24 mouse cellular contexts compared by ENCODE assay signal in the genomic region with DNA sequence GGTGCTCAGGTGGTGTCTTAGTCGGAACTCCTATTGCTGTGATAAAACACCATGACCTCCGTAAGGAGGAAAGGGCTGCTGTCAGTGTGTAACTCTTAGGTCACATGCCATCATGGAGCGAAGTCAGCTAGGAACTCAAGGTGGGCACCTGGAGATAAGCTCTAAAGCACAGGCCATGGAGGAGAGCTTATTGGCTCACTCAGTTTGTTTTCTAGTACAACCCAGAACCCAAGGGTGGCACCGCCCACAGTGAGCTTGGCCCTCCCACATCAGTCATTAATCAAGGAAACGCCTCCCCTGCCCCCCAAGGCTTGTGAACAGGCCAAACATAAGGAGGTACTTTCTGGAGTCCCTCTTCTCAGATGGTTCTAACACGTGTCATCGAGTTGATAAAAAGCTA. TPM values are rescaled to one million over a fixed set of nuclear protein-coding genes. Genes with fewer than 3 reads are reported as not detected.
DNase-seq lines count a peak whose midpoint lies in the region; ATAC-seq lines count a peak whose summit lies in the region.
"Had no signal": no experiment of that assay in that cellular context is flagged by ENCODE, and none has a peak within 500 bp of the region (broad histone marks: within the 10 kb centered on the region; RNA-seq: fewer than 3 reads in every experiment).

No protein-coding gene starts in this region.

- WGBS in liver, embryonic 16.5 days (ENCODE audit: insufficient replicate concordance), result 42% methylated on average over 7 of the region's 7 CpGs
- WGBS in hindbrain, embryonic 13.5 days, result 94% methylated on average over 7 of the region's 7 CpGs

- ATAC-seq in liver, embryonic 16.5 days (ENCODE audit: low read depth), result peak; percentile 68
- no peak for ATAC-seq in hindbrain, embryonic 13.5 days (ENCODE audit: low FRiP score)
- ATAC-seq: forebrain, embryonic 14.5 days; intestine, postnatal 0 days had no signal

- H3K9ac ChIP-seq in liver, embryonic 16.5 days (ENCODE audit: low read depth, low read length), result no peak overlapping the region
- H3K9ac ChIP-seq in hindbrain, embryonic 13.5 days, result no peak overlapping the region
- H3K9ac ChIP-seq: kidney, embryonic 15.5 days; lung, embryonic 15.5 days; neural tube, embryonic 12.5 days had no signal

- no peaks in the 10 kb centered on the region for H3K9me3 ChIP-seq in liver, embryonic 16.5 days (replicated peaks; ENCODE audit: control insufficient read depth, low read length)
- peaks cover 3% of the 10 kb centered on the region; the same call in 1 of the 2 replicates for H3K9me3 ChIP-seq in hindbrain, embryonic 13.5 days
- H3K9me3 ChIP-seq: G1E; heart, embryonic 10.5 days; neural tube, embryonic 12.5 days had no signal

- H3K4me3 ChIP-seq in liver, embryonic 16.5 days (ENCODE audit: low read depth, low read length), result no peak overlapping the region
- no peak overlapping the region for H3K4me3 ChIP-seq in hindbrain, embryonic 13.5 days
- H3K4me3 ChIP-seq: heart, embryonic 10.5 days; hindbrain, embryonic 10.5 days; kidney, embryonic 15.5 days; lung, embryonic 15.5 days; megakaryocyte, embryonic 14.5 days; neural tube, embryonic 12.5 days had no signal

- no peaks in the 10 kb centered on the region for H3K27me3 ChIP-seq in liver, embryonic 16.5 days (ENCODE audit: control insufficient read depth, insufficient read depth, low read depth, low read length)
- H3K27me3 ChIP-seq in splenic B cell, adult 2 months (ENCODE audit: control insufficient read depth, insufficient read depth, low read length, poor library complexity, severe bottlenecking), result no peaks in the 10 kb centered on the region
- no peaks in the 10 kb centered on the region for H3K27me3 ChIP-seq in hindbrain, embryonic 13.5 days
- H3K27me3 ChIP-seq: kidney, embryonic 15.5 days; lung, embryonic 15.5 days; neural tube, embryonic 12.5 days had no signal

- no peaks in the 10 kb centered on the region for H3K36me3 ChIP-seq in liver, embryonic 16.5 days (ENCODE audit: control insufficient read depth, insufficient read depth)
- H3K36me3 ChIP-seq in splenic B cell, adult 2 months (ENCODE audit: control insufficient read depth, insufficient read depth, low read length, poor library complexity, severe bottlenecking), result no peaks in the 10 kb centered on the region
- no peaks in the 10 kb centered on the region for H3K36me3 ChIP-seq in hindbrain, embryonic 13.5 days
- H3K36me3 ChIP-seq: G1E; heart, embryonic 10.5 days; hindbrain, embryonic 10.5 days; kidney, embryonic 15.5 days; lung, embryonic 15.5 days; neural tube, embryonic 12.5 days had no signal

- H3K4me1 ChIP-seq in liver, embryonic 16.5 days (ENCODE audit: control insufficient read depth, low read depth, low read length), result no peaks in the 10 kb centered on the region; the same call in 1 of the 2 replicates
- no peaks in the 10 kb centered on the region for H3K4me1 ChIP-seq in hindbrain, embryonic 13.5 days (replicated peaks)
- H3K4me1 ChIP-seq: heart, embryonic 10.5 days; hindbrain, embryonic 10.5 days; kidney, embryonic 15.5 days; lung, embryonic 15.5 days; neural tube, embryonic 12.5 days had no signal

- no peak overlapping the region for H3K27ac ChIP-seq in liver, embryonic 16.5 days (ENCODE audit: low read length)
- H3K27ac ChIP-seq in hindbrain, embryonic 13.5 days, result no peak overlapping the region
- H3K27ac ChIP-seq: heart, embryonic 10.5 days; hindbrain, embryonic 10.5 days; kidney, embryonic 15.5 days; lung, embryonic 15.5 days; neural tube, embryonic 12.5 days had no signal

- no peak overlapping the region for H3K4me2 ChIP-seq in liver, embryonic 16.5 days (ENCODE audit: low read depth, low read length)
- no peak overlapping the region for H3K4me2 ChIP-seq in hindbrain, embryonic 13.5 days
- H3K4me2 ChIP-seq: kidney, embryonic 15.5 days; lung, embryonic 15.5 days; neural tube, embryonic 12.5 days had no signal

- DNase-seq in NIH3T3 (ENCODE audit: low read depth) (peak; percentile 36), liver (peak; percentile 26)
- peak; percentile 34 for DNase-seq in splenic B cell, adult 2 months (ENCODE audit: low read depth, low spot score)
- no peak for DNase-seq in lung, postnatal 10 days
- no peak for DNase-seq in cerebellum, adult 11-12 months
- DNase-seq: adrenal gland, postnatal 10 days; cerebellum, adult 8-10 months; cerebellum, postnatal 36 days; gastrocnemius, postnatal 10 days; kidney, postnatal 4 days; midbrain, embryonic 14.5 days; retina, postnatal 1 day; right cerebral cortex, postnatal 4 days had no signal

RNA-seq across cellular contexts. Expression of gene Plxnc1, which starts 22.8 kb away (rescaled TPM):
- 1.5 TPM in 2 replicates for polyA plus RNA-seq in liver, embryonic 16.5 days (2015; fragmentation: Nextera tagmentation; extraction: Ambion mirVana)
- polyA plus RNA-seq in hindbrain, embryonic 13.5 days (2015; fragmentation: Nextera tagmentation; extraction: Ambion mirVana), result 6.8 and 7.3 TPM in 2 replicates

Comparison
In these comparisons a context has a peak if more than half of its experiments do, and no peak if none do; other contexts are left out.
1. DNase-seq: peak in NIH3T3 (single experiment), liver (single experiment) and splenic B cell, adult 2 months (single experiment); none in lung, postnatal 10 days (single experiment) and cerebellum, adult 11-12 months (single experiment).